Mouse (Mus musculus): ENCODE results near the gene Egln3.
A peak's percentile ranks its signal among the peaks of the same experiment; 100 is the strongest.

The Egln3 gene

DNA sequence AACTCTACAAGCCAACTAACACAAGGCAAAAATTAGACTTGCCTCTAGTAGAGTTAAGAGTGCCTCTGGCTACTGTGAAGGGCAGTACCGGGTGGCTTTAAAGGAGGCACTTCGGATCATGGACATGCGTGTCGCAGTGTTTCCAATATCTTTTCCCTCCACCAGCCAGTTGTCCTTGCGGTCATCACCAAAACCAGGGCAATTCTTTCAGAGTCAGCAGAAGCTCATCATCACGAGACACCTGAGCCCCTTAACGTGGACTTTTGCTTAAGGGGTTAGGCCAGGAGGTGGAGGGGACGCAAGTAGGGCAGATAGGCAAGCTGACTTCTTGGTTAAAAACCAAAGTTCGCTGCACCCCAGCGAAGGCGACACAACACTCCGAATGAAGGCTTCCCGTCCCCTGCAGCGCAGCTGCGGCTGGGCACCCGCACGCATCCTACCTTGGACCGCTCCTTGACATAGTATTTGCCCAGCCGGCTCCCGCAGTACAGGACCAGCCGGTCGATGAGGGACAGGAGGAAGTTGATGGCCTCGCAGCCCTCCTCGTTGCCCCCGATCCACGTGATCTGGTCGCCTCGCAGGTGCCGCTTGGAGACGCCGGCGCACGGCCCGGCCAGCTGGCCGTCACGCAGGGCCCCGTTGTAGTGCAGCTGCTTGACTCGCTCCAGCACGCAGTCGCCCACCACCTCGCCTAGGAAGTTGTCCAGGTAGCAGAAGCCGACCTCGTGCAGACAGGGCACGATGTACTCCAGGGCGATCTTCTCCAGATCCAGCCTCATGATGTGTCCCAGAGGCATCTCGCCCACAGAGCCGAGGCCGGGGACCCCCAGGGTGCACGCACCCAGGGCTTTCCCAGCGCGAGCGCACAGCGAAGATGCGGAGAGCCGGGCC is 650 bp downstream of the Egln3 start:
- no peak for DNase-seq (ENCODE audit: low read depth, low spot score)

DNA sequence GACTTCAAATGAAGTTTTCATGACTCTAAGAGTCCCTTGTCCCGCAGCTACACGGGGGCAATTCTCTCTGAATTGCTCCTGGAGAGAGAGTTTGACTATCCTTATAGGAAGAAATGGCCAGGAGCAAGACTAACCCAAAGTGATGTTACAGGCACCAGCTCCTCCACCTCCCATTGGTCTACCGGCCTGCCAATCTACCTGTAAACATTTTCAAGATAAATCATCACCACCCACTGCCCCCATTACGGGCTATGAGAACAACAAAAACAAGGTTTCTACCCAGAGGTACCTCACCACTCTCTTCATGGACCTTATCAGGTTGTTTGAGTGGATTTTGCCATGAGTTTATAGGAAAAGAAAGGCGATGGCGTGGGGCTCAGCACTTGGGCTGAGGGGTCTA is 1.4 kb downstream of the Egln3 start:
- DNase-seq (ENCODE audit: low read depth, low spot score), result peak; percentile 35

DNA sequence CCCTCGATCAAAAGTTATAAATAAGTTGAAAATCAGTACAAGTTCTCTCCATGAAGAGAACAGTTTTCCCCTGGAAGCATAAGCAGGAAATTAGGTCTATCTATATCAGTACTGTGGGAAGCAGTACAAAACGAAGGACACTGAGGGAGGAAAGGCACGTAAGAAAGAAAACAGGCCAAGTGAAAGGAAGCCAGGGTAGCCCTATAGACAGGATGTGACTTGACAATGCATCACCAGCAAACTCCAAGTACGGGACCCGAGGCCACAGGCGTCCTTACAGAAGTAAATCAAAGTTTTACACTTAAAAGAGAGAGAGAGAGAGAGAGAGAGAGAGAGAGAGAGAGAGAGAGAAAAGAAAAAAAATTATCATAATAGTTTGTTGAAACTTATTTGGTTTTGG is 2.8 kb downstream of the Egln3 start:
- DNase-seq (ENCODE audit: low read depth, low spot score), result no peak

DNA sequence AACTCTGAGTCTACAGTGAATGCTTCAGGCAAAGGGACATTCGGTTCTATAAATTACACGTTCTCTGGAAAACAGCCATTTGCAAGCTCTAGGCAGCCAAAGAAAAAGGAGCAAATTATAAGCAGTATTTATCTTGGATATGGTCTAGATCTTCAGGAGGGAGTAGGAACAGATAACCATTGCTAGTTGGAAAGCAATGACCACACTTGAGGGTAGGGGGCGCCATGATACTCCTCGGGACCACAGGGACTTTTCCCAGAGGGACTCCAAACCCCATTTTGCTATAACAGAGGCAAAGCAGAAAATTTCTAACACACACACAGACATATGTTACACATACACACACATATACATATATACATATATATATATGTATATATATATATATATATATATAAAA is 3.5 kb downstream of the Egln3 start:
- peak; percentile 40 for DNase-seq (ENCODE audit: low read depth, low spot score)

DNA sequence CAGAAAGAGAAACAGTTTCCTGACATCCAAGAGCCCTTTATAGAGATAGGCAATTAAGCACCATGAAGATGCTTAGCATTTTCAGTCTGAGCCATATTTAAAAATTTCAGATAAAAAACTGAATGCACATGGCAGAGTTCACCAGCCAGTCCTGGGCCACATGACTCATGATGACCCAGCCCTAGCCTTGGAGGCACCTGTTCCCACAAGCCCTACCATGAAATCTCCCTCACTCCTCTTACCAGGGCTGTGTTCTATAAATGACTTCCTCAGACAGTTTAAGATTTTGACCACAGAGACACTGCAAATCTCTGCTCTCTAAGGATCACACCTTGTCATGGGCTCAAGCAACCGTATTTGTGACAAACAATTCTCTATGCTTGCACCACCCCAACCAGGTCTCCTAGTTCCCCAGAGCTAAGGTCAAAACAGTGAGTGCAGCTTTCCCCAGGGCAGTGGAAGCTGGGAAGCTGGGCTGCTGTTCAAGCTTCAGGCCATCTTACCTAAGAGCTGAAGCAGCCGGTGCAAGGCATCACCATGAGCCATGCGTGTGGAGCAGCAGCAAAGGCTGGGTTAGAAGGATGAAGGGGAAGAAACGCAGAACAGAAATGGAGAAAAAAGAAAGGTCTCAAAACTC is 5.3 kb downstream of the Egln3 start:
- peak; percentile 60 for DNase-seq (ENCODE audit: low read depth, low spot score)

DNA sequence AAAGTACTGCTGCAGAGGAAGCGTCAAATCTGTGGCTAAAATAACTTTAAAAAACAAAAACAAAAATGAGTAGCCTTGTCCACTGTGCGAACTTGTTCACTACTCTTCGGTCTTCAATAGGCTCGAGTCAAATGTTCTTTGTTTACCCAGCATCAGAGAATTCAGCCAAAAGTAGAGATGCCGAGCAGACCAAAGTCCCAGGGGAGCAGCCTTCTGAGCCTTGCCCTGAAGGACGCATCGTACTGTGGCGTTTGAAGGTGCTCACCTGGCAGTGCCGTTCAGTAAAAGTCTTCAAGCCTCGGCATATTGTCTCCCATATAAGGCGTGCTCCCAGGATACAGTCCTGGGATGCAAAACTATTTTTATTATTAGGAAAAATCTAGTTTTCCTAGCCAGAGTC is 5.8 kb downstream of the Egln3 start:
- DNase-seq (ENCODE audit: low read depth, low spot score), result peak; percentile 77

DNA sequence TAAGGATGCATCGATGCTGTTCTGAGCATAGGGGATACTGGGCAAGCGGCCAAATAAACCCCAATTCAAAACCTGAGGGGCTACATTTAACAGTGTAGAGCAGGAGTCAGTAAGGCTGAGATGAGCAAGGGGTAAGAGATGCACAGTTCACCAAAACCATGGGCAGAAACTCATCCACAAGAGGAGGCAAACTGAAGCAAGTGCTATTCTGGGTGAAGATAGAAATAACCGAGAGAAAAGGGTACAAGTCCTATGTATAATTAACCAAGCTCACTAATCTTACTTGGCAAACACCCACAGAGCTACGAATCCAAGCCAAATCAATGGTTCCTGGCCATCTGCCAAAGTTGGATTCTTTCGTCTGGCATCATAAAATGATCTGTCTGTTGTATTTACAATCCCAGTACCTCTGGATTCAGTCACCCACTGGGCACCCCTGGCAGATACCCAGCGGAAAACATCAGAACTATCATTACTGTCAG is 6.3 kb downstream of the Egln3 start:
- DNase-seq (ENCODE audit: low read depth, low spot score), result no peak

DNA sequence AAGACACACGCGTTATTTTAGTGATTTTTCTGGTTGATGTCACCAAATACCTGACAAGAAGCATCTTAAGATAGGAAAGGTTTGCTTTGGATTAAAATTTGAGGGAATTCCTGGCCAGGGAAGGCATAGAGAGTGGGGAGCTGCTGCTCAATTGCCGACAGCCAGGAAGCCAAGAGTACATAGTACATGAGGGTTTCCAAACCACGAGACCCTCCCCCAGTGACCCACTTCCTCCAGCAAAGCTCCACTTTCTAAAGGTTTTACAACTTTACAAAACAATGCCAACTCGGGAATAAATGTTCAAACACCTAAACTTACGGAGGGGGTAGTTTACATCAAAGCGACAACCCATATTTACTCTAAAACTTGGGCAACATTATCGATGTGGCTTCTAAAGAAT is 6.8 kb downstream of the Egln3 start:
- DNase-seq (ENCODE audit: low read depth, low spot score), result no peak

GRCm38 (mm10) chr12:54194159-54194558 is 9.5 kb downstream of the Egln3 start:
- DNase-seq (ENCODE audit: low read depth, low spot score), result no peak

DNA sequence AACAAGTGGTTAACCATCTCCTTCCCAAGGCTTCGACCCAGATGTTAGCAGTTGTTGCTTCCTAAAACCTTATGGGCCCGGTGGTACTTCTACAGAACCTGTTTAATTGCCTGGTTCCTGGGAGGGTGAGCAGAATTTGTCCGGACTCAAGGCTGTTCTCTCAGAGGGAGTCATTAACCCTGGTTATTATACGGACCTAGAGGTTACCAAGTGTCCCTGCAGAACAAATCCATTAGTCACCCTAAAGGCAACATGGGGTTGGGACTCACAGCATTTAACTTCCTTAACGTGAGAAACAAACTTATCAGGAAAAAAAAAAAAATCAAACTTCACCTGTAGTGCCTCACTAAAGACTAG is 11.4 kb downstream of the Egln3 start:
- no peak for DNase-seq (ENCODE audit: low read depth, low spot score)

- no peak for DNase-seq (ENCODE audit: low read depth, low spot score)
Measured at GRCm38 (mm10) chr12:54191608-54192304, 11.9 kb downstream of the Egln3 start.

DNA sequence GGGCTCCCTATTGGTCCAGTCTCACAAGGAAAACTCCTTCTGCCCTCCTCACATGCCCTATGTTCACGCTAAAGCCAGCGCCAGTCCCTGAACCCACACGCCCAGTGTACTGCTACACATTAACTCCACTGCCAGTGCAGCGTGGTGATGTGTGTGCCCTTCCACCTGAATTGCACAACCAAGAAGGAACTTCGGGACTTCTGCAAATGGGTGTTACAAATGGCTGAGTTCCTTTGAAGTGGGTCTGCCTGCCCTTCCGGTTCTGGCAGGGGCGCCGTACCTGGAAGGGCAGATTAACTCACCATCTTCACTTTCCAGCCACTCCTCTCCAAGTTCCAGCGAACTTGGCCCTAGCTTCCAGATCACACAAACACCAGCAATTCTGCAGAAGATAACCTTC is 12.5 kb downstream of the Egln3 start:
- no peak for DNase-seq (ENCODE audit: low read depth, low spot score)

GRCm38 (mm10) chr12:54187812-54188600 is 15.7 kb downstream of the Egln3 start:
- no peak for DNase-seq (ENCODE audit: low read depth, low spot score)

- DNase-seq (ENCODE audit: low read depth, low spot score), result no peak
Measured at GRCm38 (mm10) chr12:54186926-54187623, 16.6 kb downstream of the Egln3 start.

DNA sequence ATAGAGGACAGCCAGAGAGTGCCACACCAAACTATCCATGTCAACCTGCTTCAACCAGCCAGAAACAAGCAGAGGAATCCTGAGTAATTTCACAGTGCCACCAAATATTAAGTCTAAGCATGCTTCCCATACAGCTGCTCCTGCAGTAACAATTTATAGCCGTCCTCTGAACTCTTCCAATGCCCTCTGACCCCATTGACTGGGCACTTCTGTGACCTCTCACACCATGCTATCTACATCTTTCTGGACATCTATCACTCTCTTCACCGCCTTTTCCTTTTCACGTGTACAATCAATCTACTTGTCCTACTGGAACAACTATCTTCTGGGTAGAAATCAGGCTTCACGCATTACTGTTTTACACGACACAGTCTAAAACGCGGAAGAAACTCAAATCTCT is 19.4 kb downstream of the Egln3 start:
- no peak for DNase-seq (ENCODE audit: low read depth, low spot score)

GRCm38 (mm10) chr12:54178323-54178722 is 25.3 kb downstream of the Egln3 start:
- no peak for DNase-seq (ENCODE audit: low read depth, low spot score)

DNA sequence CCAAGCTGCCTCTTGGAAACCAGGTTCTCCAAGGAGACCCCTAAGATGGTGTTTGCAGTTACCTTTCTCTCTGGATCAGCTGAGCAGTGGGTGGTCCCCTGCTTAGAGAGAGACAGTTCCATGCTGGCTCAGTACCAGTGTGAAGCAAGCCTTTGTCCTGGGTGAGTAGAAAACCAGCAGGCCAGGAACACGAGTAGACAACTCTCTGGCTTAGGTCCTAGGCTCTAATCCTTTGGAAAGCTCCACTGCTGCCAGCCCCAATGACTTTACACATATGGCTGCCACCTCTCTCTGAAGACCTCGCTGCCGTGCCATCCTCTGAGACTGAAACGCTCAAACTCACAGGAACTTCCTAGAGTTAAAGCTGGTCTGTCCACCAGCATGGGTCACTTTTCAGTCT is 34.9 kb downstream of the Egln3 start:
- no peak for DNase-seq (ENCODE audit: low read depth, low spot score)

DNA sequence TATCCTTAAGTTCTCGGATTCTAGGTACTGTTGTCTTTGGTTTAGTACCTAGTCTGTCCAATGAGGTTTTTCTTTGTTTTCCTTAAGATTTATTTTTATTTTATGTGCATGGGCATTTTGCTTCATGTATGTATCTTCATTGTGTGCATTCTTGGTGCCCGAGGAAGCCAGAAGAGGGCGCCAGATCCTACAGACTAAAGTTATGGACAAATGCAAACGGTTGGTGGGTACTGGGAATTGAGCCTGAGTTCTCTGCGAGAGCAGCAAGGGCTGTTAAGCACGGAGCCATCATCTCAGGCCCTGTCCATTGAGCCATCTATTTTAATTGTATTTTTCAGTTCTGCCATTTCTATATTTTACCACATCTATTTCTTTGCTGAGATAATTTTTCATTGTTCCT is 35.9 kb downstream of the Egln3 start:
- DNase-seq (ENCODE audit: low read depth, low spot score), result peak; percentile 44

- peak; percentile 45 for DNase-seq (ENCODE audit: low read depth, low spot score)
Measured at GRCm38 (mm10) chr12:54164724-54165050, 39.0 kb downstream of the Egln3 start.

DNA sequence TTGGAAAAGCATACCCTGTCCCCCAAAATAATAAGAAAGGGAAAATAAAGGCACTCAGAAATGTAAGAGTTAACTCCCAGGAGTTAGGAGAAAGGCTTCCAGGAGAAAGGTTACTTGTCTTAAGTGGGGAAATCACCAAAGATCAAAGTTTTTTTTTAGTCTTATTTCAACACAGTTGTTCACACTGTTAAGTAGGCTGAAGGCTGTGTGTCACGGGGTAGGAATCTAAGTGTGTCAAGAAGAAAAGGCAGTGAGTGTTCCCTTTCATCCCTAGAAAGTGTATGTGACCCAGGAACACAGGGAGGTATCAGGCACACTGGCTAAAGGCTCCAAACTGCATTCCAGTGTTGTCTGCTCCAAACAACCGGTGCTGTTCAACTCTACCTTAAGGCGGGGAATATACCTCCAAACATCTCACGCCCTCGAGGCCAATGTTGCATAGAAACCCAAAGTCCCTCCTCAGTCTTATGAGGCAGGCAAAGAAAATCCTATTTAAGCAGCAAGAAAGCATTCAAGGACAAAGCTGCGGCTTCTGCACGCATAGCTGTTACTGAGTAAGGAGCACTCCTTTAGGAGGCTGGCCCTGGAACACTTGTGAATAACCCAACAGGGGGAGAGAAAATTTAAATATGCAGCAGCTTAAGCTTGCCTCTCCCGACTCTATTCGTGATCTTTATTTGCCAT is 39.5 kb downstream of the Egln3 start:
- DNase-seq (ENCODE audit: low read depth, low spot score), result no peak

DNA sequence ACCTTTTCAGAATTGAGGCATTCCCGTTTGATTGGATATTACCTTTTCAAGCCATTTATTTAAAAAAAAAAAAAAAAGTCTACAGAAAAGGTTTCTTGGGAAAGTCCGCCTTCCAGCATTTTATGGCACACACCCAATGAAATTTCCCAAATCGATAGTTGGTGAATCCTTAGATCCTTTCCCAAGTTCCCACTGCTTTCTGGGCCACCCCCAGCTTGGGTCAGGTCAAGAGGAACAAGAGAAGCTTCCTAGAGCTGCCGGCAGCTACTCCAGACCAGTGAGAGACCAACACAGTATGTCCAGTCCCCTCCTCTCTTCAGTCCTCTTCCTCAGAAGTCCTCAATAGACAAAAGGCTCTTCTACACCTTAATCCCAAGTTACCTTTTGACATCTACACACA is 40.5 kb downstream of the Egln3 start:
- no peak for DNase-seq (ENCODE audit: low read depth, low spot score)
